9 mouse cellular contexts compared by ENCODE assay signal in the genomic region with DNA sequence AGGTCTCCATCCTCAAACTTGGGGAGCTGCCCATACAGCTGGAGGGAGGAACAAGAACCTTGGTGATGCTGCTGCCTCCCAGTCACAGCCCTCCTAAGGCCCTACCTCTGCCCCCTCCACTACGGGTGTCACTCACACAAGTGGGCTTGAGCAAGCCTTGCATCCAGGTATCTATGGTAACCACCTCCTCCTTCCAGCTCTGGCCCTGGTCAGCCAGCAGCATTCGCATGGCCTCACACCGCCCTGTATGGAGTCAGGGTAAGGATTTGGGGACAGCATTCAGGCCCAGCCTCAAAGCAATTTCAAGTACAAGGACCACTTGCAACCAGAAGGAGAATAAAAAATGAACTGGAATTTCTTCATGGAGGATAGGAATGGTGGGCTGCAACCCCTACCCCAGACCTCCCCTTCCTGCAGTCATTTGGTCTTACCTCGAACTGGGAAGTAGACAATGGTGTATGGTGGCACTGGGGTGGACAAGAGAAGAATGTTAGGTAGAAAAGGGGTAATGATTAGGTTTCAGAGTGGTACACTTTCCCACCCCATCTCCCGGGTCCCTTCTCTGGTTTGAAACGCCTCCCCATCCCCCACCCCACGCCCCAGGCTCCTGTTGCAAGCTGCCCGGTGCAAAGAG. TPM values are rescaled to one million over a fixed set of nuclear protein-coding genes. Genes with fewer than 3 reads are reported as not detected.
DNase-seq lines count a peak whose midpoint lies in the region; ATAC-seq and TF ChIP-seq lines count a peak whose summit lies in the region.
"Not testable (repeated sequence)": the region's sequence is repeated elsewhere in the genome, so short reads cannot be mapped to it uniquely, and the experiment has no call there.
"Had no signal": no experiment of that assay in that cellular context is flagged by ENCODE, and none has a peak within 500 bp of the region (broad histone marks: within the 10 kb centered on the region; RNA-seq: fewer than 3 reads in every experiment).

No protein-coding gene starts in this region.

- peak overlapping the region; percentile 87 for H3K4me3 ChIP-seq in ES-Bruce4 (ENCODE audit: low read depth, low read length)
- H3K4me3 ChIP-seq in embryonic facial prominence, embryonic 14.5 days (ENCODE audit: low read depth, low read length), result peak overlapping the region; percentile 65
- peak overlapping the region; percentile 84 for H3K4me3 ChIP-seq in gastrocnemius, adult 2 months
- H3K4me3 ChIP-seq in hindbrain, embryonic 13.5 days, result peak overlapping the region; percentile 57
- H3K4me3 ChIP-seq in kidney, postnatal 0 days (replicated peaks; ENCODE audit: low read depth, low read length), result peak overlapping the region; percentile 47
- peak overlapping the region; percentile 62 to 81 for H3K4me3 ChIP-seq in liver, embryonic 14.5 days (ENCODE audit: insufficient read depth in 1 of 2, low read depth in 2 of 2, low read length in 2 of 2)
- H3K4me3 ChIP-seq in midbrain, embryonic 12.5 days, result peak overlapping the region; percentile 65
- peak overlapping the region; percentile 89 for H3K4me3 ChIP-seq in small intestine, adult 2 months (ENCODE audit: low read depth, low read length)

- 26% methylated on average over 7 of the region's 8 CpGs for WGBS in embryonic facial prominence, embryonic 14.5 days
- WGBS in hindbrain, embryonic 13.5 days, result 33% methylated on average over 8 of the region's 8 CpGs
- WGBS in kidney, postnatal 0 days, result 16% methylated on average over 7 of the region's 8 CpGs
- 24% methylated on average over 7 of the region's 8 CpGs for WGBS in liver, embryonic 14.5 days (ENCODE audit: insufficient replicate concordance)
- WGBS in midbrain, embryonic 12.5 days, result 30% methylated on average over 6 of the region's 8 CpGs
- 16% methylated on average over 7 of the region's 8 CpGs for WGBS in small intestine, adult 2 months

- not testable (repeated sequence) for DNase-seq in embryonic facial prominence, embryonic 14.5 days (ENCODE audit: low spot score); gastrocnemius, adult 2 months; kidney, postnatal 0 days (ENCODE audit: low spot score); liver, embryonic 14.5 days (ENCODE audit: low read depth in 3 of 3, low spot score in 3 of 3)

- ATAC-seq in embryonic facial prominence, embryonic 14.5 days (ENCODE audit: low read depth), result peak; percentile 7; the same call in 1 of the 2 replicates
- peak; percentile 64 for ATAC-seq in hindbrain, embryonic 13.5 days (ENCODE audit: low FRiP score)
- ATAC-seq in kidney, postnatal 0 days (replicated peaks; ENCODE audit: low FRiP score, low read depth), result 0 out of 2 replicates have a peak, but pooled peaks have one; percentile 19
- ATAC-seq in liver, embryonic 14.5 days (ENCODE audit: insufficient read depth); midbrain, embryonic 12.5 days (ENCODE audit: low FRiP score, low read depth): not testable (repeated sequence)

- not testable (repeated sequence) for TF ChIP-seq EP300 in ES-Bruce4 (IDR thresholded peaks at IDR 0.05; ENCODE audit: insufficient read depth, low read depth, low read length); liver, embryonic 14.5 days (IDR thresholded peaks at IDR 0.05; ENCODE audit: low read depth)

- H3K27ac ChIP-seq in ES-Bruce4 (ENCODE audit: insufficient read depth, low read length); liver, embryonic 14.5 days: not testable (repeated sequence)
- H3K27ac ChIP-seq in embryonic facial prominence, embryonic 14.5 days (replicated peaks; ENCODE audit: low read depth, low read length), result peak overlapping the region; percentile 81
- peak overlapping the region; percentile 94 for H3K27ac ChIP-seq in gastrocnemius, adult 2 months
- H3K27ac ChIP-seq in hindbrain, embryonic 13.5 days, result peak overlapping the region; percentile 64; the same call in 1 of the 2 replicates
- peak overlapping the region; percentile 62 for H3K27ac ChIP-seq in kidney, postnatal 0 days
- peak overlapping the region; percentile 58; the same call in 1 of the 2 replicates for H3K27ac ChIP-seq in midbrain, embryonic 12.5 days (replicated peaks)
- H3K27ac ChIP-seq in small intestine, adult 2 months (ENCODE audit: insufficient read depth, low read depth, low read length), result peak overlapping the region; percentile 65

- peak overlapping the region; percentile 58 for H3K4me2 ChIP-seq in embryonic facial prominence, embryonic 14.5 days (ENCODE audit: low read depth, low read length)
- H3K4me2 ChIP-seq in hindbrain, embryonic 13.5 days, result peak overlapping the region; percentile 76
- peak overlapping the region; percentile 63 for H3K4me2 ChIP-seq in kidney, postnatal 0 days (ENCODE audit: low read length)
- peak overlapping the region; percentile 64 for H3K4me2 ChIP-seq in liver, embryonic 14.5 days (ENCODE audit: low read depth)
- H3K4me2 ChIP-seq in midbrain, embryonic 12.5 days (replicated peaks), result peak overlapping the region; percentile 76

- TF ChIP-seq POLR2A in ES-Bruce4 (IDR thresholded peaks at IDR 0.05; ENCODE audit: insufficient read depth, low read length); small intestine, adult 2 months (IDR thresholded peaks at IDR 0.05; ENCODE audit: low read depth, low read length): not testable (repeated sequence)

- not testable (repeated sequence) for H3K36me3 ChIP-seq in ES-Bruce4 (ENCODE audit: control insufficient read depth, insufficient read depth, low read length, poor library complexity, severe bottlenecking); embryonic facial prominence, embryonic 14.5 days (ENCODE audit: control insufficient read depth, insufficient read depth, low read length); hindbrain, embryonic 13.5 days; kidney, postnatal 0 days (ENCODE audit: insufficient read depth, low read length); liver, embryonic 14.5 days (replicated peaks; ENCODE audit: control insufficient read depth, insufficient read depth, low read depth); midbrain, embryonic 12.5 days; small intestine, adult 2 months (ENCODE audit: control insufficient read depth, insufficient read depth, low read length)

- intact Hi-C loops in gastrocnemius, adult 2 months (cut with DNase I), result not testable (repeated sequence)

- H3K4me1 ChIP-seq in ES-Bruce4 (ENCODE audit: control insufficient read depth, insufficient read depth, low read length); embryonic facial prominence, embryonic 14.5 days (ENCODE audit: control insufficient read depth, insufficient read depth, low read length); kidney, postnatal 0 days (replicated peaks; ENCODE audit: insufficient read depth, low read length): not testable (repeated sequence)
- peaks cover 21% of the 10 kb centered on the region for H3K4me1 ChIP-seq in hindbrain, embryonic 13.5 days (replicated peaks)
- H3K4me1 ChIP-seq in liver, embryonic 14.5 days (replicated peaks; ENCODE audit: control insufficient read depth in 2 of 2, insufficient read depth in 2 of 2, low read length in 1 of 2), result peaks cover 3 to 25% of the 10 kb centered on the region in 2 experiments; a peak in 2 of 4 replicates
- peaks cover 14% of the 10 kb centered on the region for H3K4me1 ChIP-seq in midbrain, embryonic 12.5 days
- peaks cover 22% of the 10 kb centered on the region for H3K4me1 ChIP-seq in small intestine, adult 2 months (ENCODE audit: control insufficient read depth, insufficient read depth, insufficient read length, low read length)

- H3K9me3 ChIP-seq in ES-Bruce4 (replicated peaks; ENCODE audit: control insufficient read depth, insufficient read depth, low read length, poor library complexity, severe bottlenecking); embryonic facial prominence, embryonic 14.5 days (ENCODE audit: control insufficient read depth, low read length); hindbrain, embryonic 13.5 days; kidney, postnatal 0 days (replicated peaks; ENCODE audit: low read length); liver, embryonic 14.5 days (ENCODE audit: control insufficient read depth, low read length); midbrain, embryonic 12.5 days: not testable (repeated sequence)

- peak overlapping the region; percentile 68 for H3K9ac ChIP-seq in ES-Bruce4 (ENCODE audit: low read depth, poor library complexity, severe bottlenecking)
- H3K9ac ChIP-seq in embryonic facial prominence, embryonic 14.5 days (ENCODE audit: low read depth, low read length), result peak overlapping the region; percentile 82
- H3K9ac ChIP-seq in hindbrain, embryonic 13.5 days, result peak overlapping the region; percentile 80
- H3K9ac ChIP-seq in kidney, postnatal 0 days (ENCODE audit: low read depth, low read length), result peak overlapping the region; percentile 70
- peak overlapping the region; percentile 68 for H3K9ac ChIP-seq in liver, embryonic 14.5 days (replicated peaks)
- H3K9ac ChIP-seq in midbrain, embryonic 12.5 days (replicated peaks), result peak overlapping the region; percentile 68

- H3K27me3 ChIP-seq in ES-Bruce4 (ENCODE audit: control insufficient read depth, insufficient read depth, low read length, poor library complexity, severe bottlenecking); embryonic facial prominence, embryonic 14.5 days (replicated peaks; ENCODE audit: control insufficient read depth, insufficient read depth, low read length); hindbrain, embryonic 13.5 days; kidney, postnatal 0 days (ENCODE audit: insufficient read depth, low read length); liver, embryonic 14.5 days (ENCODE audit: control insufficient read depth, insufficient read depth, low read length); midbrain, embryonic 12.5 days; small intestine, adult 2 months (ENCODE audit: control insufficient read depth, insufficient read depth, low read length): not testable (repeated sequence)

- not testable (repeated sequence) for TF ChIP-seq CTCF in ES-Bruce4 (IDR thresholded peaks at IDR 0.05; ENCODE audit: low read depth, low read length); gastrocnemius, adult 2 months (IDR thresholded peaks at IDR 0.05); kidney, postnatal 0 days (IDR thresholded peaks at IDR 0.05; ENCODE audit: low read depth); liver, embryonic 14.5 days (IDR thresholded peaks at IDR 0.05; ENCODE audit: low read depth); small intestine, adult 2 months (IDR thresholded peaks at IDR 0.05; ENCODE audit: extremely low read depth, insufficient read length, insufficient replicate concordance, low read depth, low read length)

RNA-seq across cellular contexts. Expression of a gene that starts 0.5 kb away (rescaled TPM):
- 119 and 155 TPM in 2 replicates for polyA plus RNA-seq in ES-Bruce4 (2011; ENCODE audit: insufficient read depth, insufficient read length, low read depth, missing spikeins)
- polyA plus RNA-seq in embryonic facial prominence, embryonic 14.5 days (2014; fragmentation: Nextera tagmentation; extraction: Ambion mirVana), result 483 and 496 TPM in 2 replicates
- total RNA-seq in gastrocnemius, adult 2 months (2021), result 100 to 1,000 TPM; 386 to 408 TPM
- 418 and 433 TPM in 2 replicates for polyA plus RNA-seq in hindbrain, embryonic 13.5 days (2015; fragmentation: Nextera tagmentation; extraction: Ambion mirVana)
- 441 and 464 TPM in 2 replicates for polyA plus RNA-seq in kidney, postnatal 0 days (2015; fragmentation: Nextera tagmentation; extraction: Ambion mirVana)
- polyA plus RNA-seq in liver, embryonic 14.5 days (2012; rRNA removed), result 230 and 274 TPM in 2 replicates
- polyA plus RNA-seq in liver, embryonic 14.5 days (2014; fragmentation: Nextera tagmentation; extraction: Ambion mirVana), result 511 and 557 TPM in 2 replicates
- polyA plus RNA-seq in midbrain, embryonic 12.5 days (2016; fragmentation: Nextera tagmentation; extraction: Ambion mirVana), result 323 and 328 TPM in 2 replicates
- 798 and 1,214 TPM in 2 replicates for polyA plus RNA-seq in small intestine, adult 2 months (2012; rRNA removed)

RNA-seq across cellular contexts. Expression of a gene that starts 8.6 kb away (rescaled TPM):
- 29.3 and 32.1 TPM in 2 replicates for polyA plus RNA-seq in ES-Bruce4 (2011; ENCODE audit: insufficient read depth, insufficient read length, low read depth, missing spikeins)
- polyA plus RNA-seq in embryonic facial prominence, embryonic 14.5 days (2014; fragmentation: Nextera tagmentation; extraction: Ambion mirVana), result 1.2 and 4.5 TPM in 2 replicates
- 100 to 1,000 TPM; 169 to 183 TPM for total RNA-seq in gastrocnemius, adult 2 months (2021)
- polyA plus RNA-seq in hindbrain, embryonic 13.5 days (2015; fragmentation: Nextera tagmentation; extraction: Ambion mirVana), result 1.4 and 4.4 TPM in 2 replicates
- 3.1 and 4.4 TPM in 2 replicates for polyA plus RNA-seq in kidney, postnatal 0 days (2015; fragmentation: Nextera tagmentation; extraction: Ambion mirVana)
- polyA plus RNA-seq in liver, embryonic 14.5 days (2012; rRNA removed), result 6.6 and 7.9 TPM in 2 replicates
- 6.9 and 7.3 TPM in 2 replicates for polyA plus RNA-seq in liver, embryonic 14.5 days (2014; fragmentation: Nextera tagmentation; extraction: Ambion mirVana)
- polyA plus RNA-seq in midbrain, embryonic 12.5 days (2016; fragmentation: Nextera tagmentation; extraction: Ambion mirVana), result 1.6 and 2.4 TPM in 2 replicates
- 231 and 289 TPM in 2 replicates for polyA plus RNA-seq in small intestine, adult 2 months (2012; rRNA removed)

RNA-seq across cellular contexts. Expression of a gene that starts 22.1 kb away (rescaled TPM):
- polyA plus RNA-seq in ES-Bruce4 (2011; ENCODE audit: insufficient read depth, insufficient read length, low read depth, missing spikeins), result 0.91 and 2.3 TPM in 2 replicates
- 0.35 TPM in 1 of 2 replicates, not detected in the other for polyA plus RNA-seq in embryonic facial prominence, embryonic 14.5 days (2014; fragmentation: Nextera tagmentation; extraction: Ambion mirVana)
- not detected for total RNA-seq in gastrocnemius, adult 2 months (2021)
- not detected in 2 replicates for polyA plus RNA-seq in hindbrain, embryonic 13.5 days (2015; fragmentation: Nextera tagmentation; extraction: Ambion mirVana)
- polyA plus RNA-seq in kidney, postnatal 0 days (2015; fragmentation: Nextera tagmentation; extraction: Ambion mirVana), result not detected in 2 replicates
- polyA plus RNA-seq in liver, embryonic 14.5 days (2012; rRNA removed), result 78.5 and 87.0 TPM in 2 replicates
- polyA plus RNA-seq in liver, embryonic 14.5 days (2014; fragmentation: Nextera tagmentation; extraction: Ambion mirVana), result 65.7 and 69.6 TPM in 2 replicates
- polyA plus RNA-seq in midbrain, embryonic 12.5 days (2016; fragmentation: Nextera tagmentation; extraction: Ambion mirVana), result not detected in 2 replicates
- polyA plus RNA-seq in small intestine, adult 2 months (2012; rRNA removed), result 11.8 and 15.0 TPM in 2 replicates
- total RNA-seq: layer of hippocampus, postnatal 14 days had no signal

RNA-seq across cellular contexts. Expression of a gene that starts 24.7 kb away (rescaled TPM):
- polyA plus RNA-seq in ES-Bruce4 (2011; ENCODE audit: insufficient read depth, insufficient read length, low read depth, missing spikeins), result 77.9 and 89.6 TPM in 2 replicates
- 188 and 199 TPM in 2 replicates for polyA plus RNA-seq in embryonic facial prominence, embryonic 14.5 days (2014; fragmentation: Nextera tagmentation; extraction: Ambion mirVana)
- total RNA-seq in gastrocnemius, adult 2 months (2021), result 100 to 1,000 TPM; 399 to 553 TPM
- polyA plus RNA-seq in hindbrain, embryonic 13.5 days (2015; fragmentation: Nextera tagmentation; extraction: Ambion mirVana), result 220 and 241 TPM in 2 replicates
- polyA plus RNA-seq in kidney, postnatal 0 days (2015; fragmentation: Nextera tagmentation; extraction: Ambion mirVana), result 294 and 318 TPM in 2 replicates
- 67.5 and 84.8 TPM in 2 replicates for polyA plus RNA-seq in liver, embryonic 14.5 days (2012; rRNA removed)
- polyA plus RNA-seq in liver, embryonic 14.5 days (2014; fragmentation: Nextera tagmentation; extraction: Ambion mirVana), result 159 and 168 TPM in 2 replicates
- 181 and 188 TPM in 2 replicates for polyA plus RNA-seq in midbrain, embryonic 12.5 days (2016; fragmentation: Nextera tagmentation; extraction: Ambion mirVana)
- 92.8 and 170 TPM in 2 replicates for polyA plus RNA-seq in small intestine, adult 2 months (2012; rRNA removed)

RNA-seq across cellular contexts. Expression of a gene that starts 34.2 kb away (rescaled TPM):
- 2.9 and 3.6 TPM in 2 replicates for polyA plus RNA-seq in ES-Bruce4 (2011; ENCODE audit: insufficient read depth, insufficient read length, low read depth, missing spikeins)
- polyA plus RNA-seq in embryonic facial prominence, embryonic 14.5 days (2014; fragmentation: Nextera tagmentation; extraction: Ambion mirVana), result 2.5 and 3.4 TPM in 2 replicates
- total RNA-seq in gastrocnemius, adult 2 months (2021), result 1 to 10 TPM in 1 of 2 experiments, under 1 TPM in 1; 0.56 to 2.6 TPM
- 6.5 and 7.8 TPM in 2 replicates for polyA plus RNA-seq in hindbrain, embryonic 13.5 days (2015; fragmentation: Nextera tagmentation; extraction: Ambion mirVana)
- 2.6 and 2.8 TPM in 2 replicates for polyA plus RNA-seq in kidney, postnatal 0 days (2015; fragmentation: Nextera tagmentation; extraction: Ambion mirVana)
- 1.8 and 2.2 TPM in 2 replicates for polyA plus RNA-seq in liver, embryonic 14.5 days (2012; rRNA removed)
- 0.25 and 0.45 TPM in 2 replicates for polyA plus RNA-seq in liver, embryonic 14.5 days (2014; fragmentation: Nextera tagmentation; extraction: Ambion mirVana)
- polyA plus RNA-seq in midbrain, embryonic 12.5 days (2016; fragmentation: Nextera tagmentation; extraction: Ambion mirVana), result 3.6 and 5.2 TPM in 2 replicates
- 5.1 and 8.2 TPM in 2 replicates for polyA plus RNA-seq in small intestine, adult 2 months (2012; rRNA removed)
